Mouse (Mus musculus): ENCODE measurements around the gene Plpp3. TPM values are rescaled to one million over a fixed set of nuclear protein-coding genes. Genes with fewer than 3 reads are reported as not detected.

The Plpp3 gene
- polyA plus RNA-seq, 1 experiment from 2014 or later: 62.4 TPM

- H3K4me3 ChIP-seq (replicated peaks; ENCODE audit: low read depth, low read length): no peak overlapping the region
- ATAC-seq (ENCODE audit: low FRiP score, low TSS enrichment) (no peak), DNase-seq (no peak)
- no peak overlapping the region for H3K4me2 ChIP-seq (ENCODE audit: low read length)
- peaks cover 16% of the 10 kb centered on the region for H3K4me1 ChIP-seq (ENCODE audit: control insufficient read depth, insufficient read depth, low read length)
- H3K27me3 ChIP-seq (ENCODE audit: control insufficient read depth, insufficient read depth, low read length): no peaks in the 10 kb centered on the region
- H3K9ac ChIP-seq (replicated peaks; ENCODE audit: low read length): no peak overlapping the region
- 88% methylated on average over 5 of the region's 5 CpGs for WGBS
- no peaks in the 10 kb centered on the region for H3K36me3 ChIP-seq (ENCODE audit: control insufficient read depth, insufficient read depth, low read length)
- no peak overlapping the region for H3K27ac ChIP-seq (replicated peaks; ENCODE audit: low read depth, low read length)
- H3K9me3 ChIP-seq (ENCODE audit: control insufficient read depth, low read length): no peaks in the 10 kb centered on the region
Measured at GRCm38 (mm10) chr4:105113042-105113441, 44.1 kb upstream of the Plpp3 start.

- peaks cover 12% of the 10 kb centered on the region for H3K4me1 ChIP-seq (ENCODE audit: control insufficient read depth, insufficient read depth, low read length)
- H3K9me3 ChIP-seq (ENCODE audit: control insufficient read depth, low read length): no peaks in the 10 kb centered on the region
- ATAC-seq (ENCODE audit: low FRiP score, low TSS enrichment): no peak
- H3K4me2 ChIP-seq (ENCODE audit: low read length): no peak overlapping the region
- no peaks in the 10 kb centered on the region for H3K27me3 ChIP-seq (ENCODE audit: control insufficient read depth, insufficient read depth, low read length)
- no peaks in the 10 kb centered on the region for H3K36me3 ChIP-seq (ENCODE audit: control insufficient read depth, insufficient read depth, low read length)
- H3K27ac ChIP-seq (replicated peaks; ENCODE audit: low read depth, low read length): no peak overlapping the region
- DNase-seq: no peak
- no peak overlapping the region for H3K9ac ChIP-seq (replicated peaks; ENCODE audit: low read length)
- WGBS: 81% methylated on average over 3 of the region's 3 CpGs
- no peak overlapping the region for H3K4me3 ChIP-seq (replicated peaks; ENCODE audit: low read depth, low read length)
Measured at GRCm38 (mm10) chr4:105113468-105113867, 43.7 kb upstream of the Plpp3 start.

GRCm38 (mm10) chr4:105121081-105121480 is 36.1 kb upstream of the Plpp3 start:
- H3K27ac ChIP-seq (replicated peaks; ENCODE audit: low read depth, low read length): no peak overlapping the region
- H3K36me3 ChIP-seq (ENCODE audit: control insufficient read depth, insufficient read depth, low read length): no peaks in the 10 kb centered on the region
- WGBS: 54% methylated on average over 6 of the region's 6 CpGs
- H3K4me2 ChIP-seq (ENCODE audit: low read length): no peak overlapping the region
- H3K4me1 ChIP-seq (ENCODE audit: control insufficient read depth, insufficient read depth, low read length): no peaks in the 10 kb centered on the region
- DNase-seq: no peak
- no peaks in the 10 kb centered on the region for H3K9me3 ChIP-seq (ENCODE audit: control insufficient read depth, low read length)
- H3K9ac ChIP-seq (replicated peaks; ENCODE audit: low read length): no peak overlapping the region
- no peak for ATAC-seq (ENCODE audit: low FRiP score, low TSS enrichment)
- H3K27me3 ChIP-seq (ENCODE audit: control insufficient read depth, insufficient read depth, low read length): no peaks in the 10 kb centered on the region
- H3K4me3 ChIP-seq (replicated peaks; ENCODE audit: low read depth, low read length): no peak overlapping the region

GRCm38 (mm10) chr4:105122429-105122828 is 34.7 kb upstream of the Plpp3 start:
- WGBS: 49% methylated on average over 8 of the region's 8 CpGs
- H3K4me2 ChIP-seq (ENCODE audit: low read length): no peak overlapping the region
- peaks cover 4% of the 10 kb centered on the region; the same call in 1 of the 2 replicates for H3K9me3 ChIP-seq (ENCODE audit: control insufficient read depth, low read length)
- no peak overlapping the region for H3K9ac ChIP-seq (replicated peaks; ENCODE audit: low read length)
- ATAC-seq (ENCODE audit: low FRiP score, low TSS enrichment) (no peak), DNase-seq (peak; percentile 70)
- H3K36me3 ChIP-seq (ENCODE audit: control insufficient read depth, insufficient read depth, low read length): no peaks in the 10 kb centered on the region
- no peak overlapping the region for H3K27ac ChIP-seq (replicated peaks; ENCODE audit: low read depth, low read length)
- no peak overlapping the region for H3K4me3 ChIP-seq (replicated peaks; ENCODE audit: low read depth, low read length)
- H3K4me1 ChIP-seq (ENCODE audit: control insufficient read depth, insufficient read depth, low read length): no peaks in the 10 kb centered on the region
- H3K27me3 ChIP-seq (ENCODE audit: control insufficient read depth, insufficient read depth, low read length): no peaks in the 10 kb centered on the region

GRCm38 (mm10) chr4:105129212-105129611 is 27.9 kb upstream of the Plpp3 start:
- Histone ChIP-seq H3K4me2 (ENCODE audit: low read length) (no peak overlapping the region), H3K27ac (replicated peaks; ENCODE audit: low read depth, low read length) (no peak overlapping the region), H3K36me3 (ENCODE audit: control insufficient read depth, insufficient read depth, low read length) (no peaks in the 10 kb centered on the region), H3K4me1 (ENCODE audit: control insufficient read depth, insufficient read depth, low read length) (no peaks in the 10 kb centered on the region), H3K27me3 (ENCODE audit: control insufficient read depth, insufficient read depth, low read length) (no peaks in the 10 kb centered on the region), H3K9me3 (ENCODE audit: control insufficient read depth, low read length) (peaks cover 4% of the 10 kb centered on the region; the same call in 1 of the 2 replicates), H3K9ac (replicated peaks; ENCODE audit: low read length) (no peak overlapping the region), H3K4me3 (replicated peaks; ENCODE audit: low read depth, low read length) (no peak overlapping the region)
- DNase-seq (no peak), ATAC-seq (ENCODE audit: low FRiP score, low TSS enrichment) (no peak)
- WGBS: 71% methylated on average over 7 of the region's 7 CpGs

GRCm38 (mm10) chr4:105131756-105132314 is 25.3 kb upstream of the Plpp3 start:
- WGBS: 73% methylated on average over 9 of the region's 9 CpGs
- Histone ChIP-seq H3K9me3 (ENCODE audit: control insufficient read depth, low read length) (peaks cover 2% of the 10 kb centered on the region; the same call in 1 of the 2 replicates), H3K27me3 (ENCODE audit: control insufficient read depth, insufficient read depth, low read length) (no peaks in the 10 kb centered on the region), H3K4me3 (replicated peaks; ENCODE audit: low read depth, low read length) (no peak overlapping the region), H3K27ac (replicated peaks; ENCODE audit: low read depth, low read length) (no peak overlapping the region), H3K4me2 (ENCODE audit: low read length) (no peak overlapping the region), H3K36me3 (ENCODE audit: control insufficient read depth, insufficient read depth, low read length) (no peaks in the 10 kb centered on the region), H3K4me1 (ENCODE audit: control insufficient read depth, insufficient read depth, low read length) (no peaks in the 10 kb centered on the region), H3K9ac (replicated peaks; ENCODE audit: low read length) (no peak overlapping the region)
- ATAC-seq (ENCODE audit: low FRiP score, low TSS enrichment): no peak
- no peak for DNase-seq

GRCm38 (mm10) chr4:105133350-105134050 is 23.6 kb upstream of the Plpp3 start:
- no peak for ATAC-seq (ENCODE audit: low FRiP score, low TSS enrichment)
- 85% methylated on average over 4 of the region's 4 CpGs for WGBS
- no peak overlapping the region for H3K9ac ChIP-seq (replicated peaks; ENCODE audit: low read length)

GRCm38 (mm10) chr4:105149492-105149891 is 7.7 kb upstream of the Plpp3 start:
- 94% methylated on average over 7 of the region's 7 CpGs for WGBS
- Histone ChIP-seq H3K36me3 (ENCODE audit: control insufficient read depth, insufficient read depth, low read length) (no peaks in the 10 kb centered on the region), H3K27me3 (ENCODE audit: control insufficient read depth, insufficient read depth, low read length) (no peaks in the 10 kb centered on the region), H3K4me2 (ENCODE audit: low read length) (no peak overlapping the region), H3K4me3 (replicated peaks; ENCODE audit: low read depth, low read length) (no peak overlapping the region), H3K4me1 (ENCODE audit: control insufficient read depth, insufficient read depth, low read length) (no peaks in the 10 kb centered on the region), H3K9ac (replicated peaks; ENCODE audit: low read length) (no peak overlapping the region), H3K27ac (replicated peaks; ENCODE audit: low read depth, low read length) (no peak overlapping the region), H3K9me3 (ENCODE audit: control insufficient read depth, low read length) (peaks cover 4% of the 10 kb centered on the region; the same call in 1 of the 2 replicates)
- DNase-seq: no peak
- no peak for ATAC-seq (ENCODE audit: low FRiP score, low TSS enrichment)

More at GRCm38 (mm10) chr4:105133350-105134050, 23.6 kb upstream of the Plpp3 start:
- H3K27ac ChIP-seq (replicated peaks; ENCODE audit: low read depth, low read length): no peak overlapping the region
- DNase-seq: no peak
- H3K4me3 ChIP-seq (replicated peaks; ENCODE audit: low read depth, low read length): no peak overlapping the region
- H3K4me1 ChIP-seq (ENCODE audit: control insufficient read depth, insufficient read depth, low read length): no peaks in the 10 kb centered on the region
- H3K9me3 ChIP-seq (ENCODE audit: control insufficient read depth, low read length): no peaks in the 10 kb centered on the region
- H3K36me3 ChIP-seq (ENCODE audit: control insufficient read depth, insufficient read depth, low read length): no peaks in the 10 kb centered on the region
- no peaks in the 10 kb centered on the region for H3K27me3 ChIP-seq (ENCODE audit: control insufficient read depth, insufficient read depth, low read length)
- H3K4me2 ChIP-seq (ENCODE audit: low read length): no peak overlapping the region

Data from midbrain, embryonic 14.5 days (tissue).